Mouse (Mus musculus): ENCODE results near the gene Ap3d1. TPM values are rescaled to one million over a fixed set of nuclear protein-coding genes. Genes with fewer than 3 reads are reported as not detected.

The Ap3d1 gene
- polyA plus RNA-seq, 1 experiment from 2014 or later: 59.3 TPM

- Histone ChIP-seq H3K9ac (ENCODE audit: low read depth, low read length) (0 out of 2 replicates have a peak overlapping the region, but pooled peaks have one; percentile 1), H3K27ac (ENCODE audit: low read depth, low read length) (peak overlapping the region; percentile 35; the same call in 1 of the 2 replicates), H3K4me3 (ENCODE audit: low read depth, low read length) (no peak overlapping the region), H3K27me3 (ENCODE audit: control insufficient read depth, insufficient read depth, low read length) (no peaks in the 10 kb centered on the region), H3K36me3 (ENCODE audit: control insufficient read depth, insufficient read depth, low read length) (peaks cover 44% of the 10 kb centered on the region), H3K9me3 (replicated peaks; ENCODE audit: control insufficient read depth, low read length) (no peaks in the 10 kb centered on the region), H3K4me2 (no peak overlapping the region), H3K4me1 (ENCODE audit: control insufficient read depth, insufficient read depth, low read length) (peaks cover 33% of the 10 kb centered on the region)
- 77% methylated on average over 10 of the region's 10 CpGs for WGBS (ENCODE audit: insufficient replicate concordance)
- no peak for ATAC-seq (replicated peaks; ENCODE audit: insufficient number of reproducible peaks, low FRiP score, low TSS enrichment)
These were observed 75.9 kb downstream of the Ap3d1 start for GRCm38 (mm10) chr10:80665981-80666733.

- no peaks in the 10 kb centered on the region for H3K9me3 ChIP-seq (replicated peaks; ENCODE audit: control insufficient read depth, low read length)
- peaks cover 40% of the 10 kb centered on the region for H3K36me3 ChIP-seq (ENCODE audit: control insufficient read depth, insufficient read depth, low read length)
- peak overlapping the region; percentile 33; the same call in 1 of the 2 replicates for H3K4me2 ChIP-seq
- WGBS (ENCODE audit: insufficient replicate concordance): 52% methylated on average over 4 of the region's 4 CpGs
- ATAC-seq (replicated peaks; ENCODE audit: insufficient number of reproducible peaks, low FRiP score, low TSS enrichment): 0 out of 2 replicates have a peak, but pooled peaks have one; percentile 18
- no peak overlapping the region for H3K4me3 ChIP-seq (ENCODE audit: low read depth, low read length)
- H3K9ac ChIP-seq (ENCODE audit: low read depth, low read length): 0 out of 2 replicates have a peak overlapping the region, but pooled peaks have one; percentile 16
- no peaks in the 10 kb centered on the region for H3K27me3 ChIP-seq (ENCODE audit: control insufficient read depth, insufficient read depth, low read length)
- peak overlapping the region; percentile 66 for H3K27ac ChIP-seq (ENCODE audit: low read depth, low read length)
- peaks cover 33% of the 10 kb centered on the region for H3K4me1 ChIP-seq (ENCODE audit: control insufficient read depth, insufficient read depth, low read length)
These were observed 76.6 kb downstream of the Ap3d1 start for GRCm38 (mm10) chr10:80665459-80665858.

GRCm38 (mm10) chr10:80665016-80665380, 77.1 kb downstream of the Ap3d1 start:
- peak; percentile 27; the same call in 1 of the 2 replicates for ATAC-seq (replicated peaks; ENCODE audit: insufficient number of reproducible peaks, low FRiP score, low TSS enrichment)
- peaks cover 37% of the 10 kb centered on the region for H3K36me3 ChIP-seq (ENCODE audit: control insufficient read depth, insufficient read depth, low read length)
- peak overlapping the region; percentile 16; the same call in 1 of the 2 replicates for H3K27ac ChIP-seq (ENCODE audit: low read depth, low read length)
- WGBS (ENCODE audit: insufficient replicate concordance): 10% methylated on average over 10 of the region's 10 CpGs
- H3K4me1 ChIP-seq (ENCODE audit: control insufficient read depth, insufficient read depth, low read length): peaks cover 33% of the 10 kb centered on the region
- H3K9ac ChIP-seq (ENCODE audit: low read depth, low read length): 0 out of 2 replicates have a peak overlapping the region, but pooled peaks have one; percentile 16
- H3K4me2 ChIP-seq: peak overlapping the region; percentile 33
- no peaks in the 10 kb centered on the region for H3K9me3 ChIP-seq (replicated peaks; ENCODE audit: control insufficient read depth, low read length)
- no peaks in the 10 kb centered on the region for H3K27me3 ChIP-seq (ENCODE audit: control insufficient read depth, insufficient read depth, low read length)
- no peak overlapping the region for H3K4me3 ChIP-seq (ENCODE audit: low read depth, low read length)

GRCm38 (mm10) chr10:80664197-80665015, 77.7 kb downstream of the Ap3d1 start:
- no peaks in the 10 kb centered on the region for H3K9me3 ChIP-seq (replicated peaks; ENCODE audit: control insufficient read depth, low read length)
- WGBS (ENCODE audit: insufficient replicate concordance): 27% methylated on average over 16 of the region's 16 CpGs
- H3K27me3 ChIP-seq (ENCODE audit: control insufficient read depth, insufficient read depth, low read length): no peaks in the 10 kb centered on the region
- peak; percentile 29; the same call in 1 of the 2 replicates for ATAC-seq (replicated peaks; ENCODE audit: insufficient number of reproducible peaks, low FRiP score, low TSS enrichment)
- peak overlapping the region; percentile 16 for H3K27ac ChIP-seq (ENCODE audit: low read depth, low read length)
- peaks cover 33% of the 10 kb centered on the region for H3K4me1 ChIP-seq (ENCODE audit: control insufficient read depth, insufficient read depth, low read length)
- peaks cover 32% of the 10 kb centered on the region for H3K36me3 ChIP-seq (ENCODE audit: control insufficient read depth, insufficient read depth, low read length)
- H3K9ac ChIP-seq (ENCODE audit: low read depth, low read length): peak overlapping the region; percentile 23; the same call in 1 of the 2 replicates
- H3K4me2 ChIP-seq: peak overlapping the region; percentile 33
- H3K4me3 ChIP-seq (ENCODE audit: low read depth, low read length): no peak overlapping the region

GRCm38 (mm10) chr10:80663485-80664196, 78.4 kb downstream of the Ap3d1 start:
- Histone ChIP-seq H3K4me2 (peak overlapping the region; percentile 15; the same call in 1 of the 2 replicates), H3K4me3 (ENCODE audit: low read depth, low read length) (no peak overlapping the region)
- 11% methylated on average over 5 of the region's 5 CpGs for WGBS (ENCODE audit: insufficient replicate concordance)

GRCm38 (mm10) chr10:80661149-80661548, 80.9 kb downstream of the Ap3d1 start:
- peaks cover 38% of the 10 kb centered on the region for H3K4me1 ChIP-seq (ENCODE audit: control insufficient read depth, insufficient read depth, low read length)
- no peak overlapping the region for H3K27ac ChIP-seq (ENCODE audit: low read depth, low read length)
- WGBS (ENCODE audit: insufficient replicate concordance): 37% methylated on average over 5 of the region's 5 CpGs
- no peak overlapping the region for H3K4me2 ChIP-seq
- no peaks in the 10 kb centered on the region for H3K27me3 ChIP-seq (ENCODE audit: control insufficient read depth, insufficient read depth, low read length)
- H3K4me3 ChIP-seq (ENCODE audit: low read depth, low read length): no peak overlapping the region
- no peak overlapping the region for H3K9ac ChIP-seq (ENCODE audit: low read depth, low read length)
- no peak for ATAC-seq (replicated peaks; ENCODE audit: insufficient number of reproducible peaks, low FRiP score, low TSS enrichment)
- no peaks in the 10 kb centered on the region for H3K9me3 ChIP-seq (replicated peaks; ENCODE audit: control insufficient read depth, low read length)
- H3K36me3 ChIP-seq (ENCODE audit: control insufficient read depth, insufficient read depth, low read length): peaks cover 2% of the 10 kb centered on the region; the same call in 1 of the 2 replicates

More at GRCm38 (mm10) chr10:80663485-80664196, 78.4 kb downstream of the Ap3d1 start:
- H3K27ac ChIP-seq (ENCODE audit: low read depth, low read length): peak overlapping the region; percentile 16; the same call in 1 of the 2 replicates
- H3K4me1 ChIP-seq (ENCODE audit: control insufficient read depth, insufficient read depth, low read length): peaks cover 37% of the 10 kb centered on the region
- peaks cover 25% of the 10 kb centered on the region for H3K36me3 ChIP-seq (ENCODE audit: control insufficient read depth, insufficient read depth, low read length)
- H3K27me3 ChIP-seq (ENCODE audit: control insufficient read depth, insufficient read depth, low read length): no peaks in the 10 kb centered on the region
- no peaks in the 10 kb centered on the region for H3K9me3 ChIP-seq (replicated peaks; ENCODE audit: control insufficient read depth, low read length)
- H3K9ac ChIP-seq (ENCODE audit: low read depth, low read length): 0 out of 2 replicates have a peak overlapping the region, but pooled peaks have one; percentile 16
- ATAC-seq (replicated peaks; ENCODE audit: insufficient number of reproducible peaks, low FRiP score, low TSS enrichment): no peak

- no peak for ATAC-seq (replicated peaks; ENCODE audit: insufficient number of reproducible peaks, low FRiP score, low TSS enrichment)
- 15% methylated on average over 10 of the region's 10 CpGs for WGBS (ENCODE audit: insufficient replicate concordance)
- peaks cover 31% of the 10 kb centered on the region for H3K4me1 ChIP-seq (ENCODE audit: control insufficient read depth, insufficient read depth, low read length)
- H3K27me3 ChIP-seq (ENCODE audit: control insufficient read depth, insufficient read depth, low read length): no peaks in the 10 kb centered on the region
- no peaks in the 10 kb centered on the region for H3K36me3 ChIP-seq (ENCODE audit: control insufficient read depth, insufficient read depth, low read length)
- no peak overlapping the region for H3K9ac ChIP-seq (ENCODE audit: low read depth, low read length)
- H3K4me3 ChIP-seq (ENCODE audit: low read depth, low read length): peak overlapping the region; percentile 6; the same call in 1 of the 2 replicates
- H3K4me2 ChIP-seq: peak overlapping the region; percentile 41
- H3K9me3 ChIP-seq (replicated peaks; ENCODE audit: control insufficient read depth, low read length): no peaks in the 10 kb centered on the region
- no peak overlapping the region for H3K27ac ChIP-seq (ENCODE audit: low read depth, low read length)
These were observed 82.9 kb downstream of the Ap3d1 start for GRCm38 (mm10) chr10:80659213-80659612.

GRCm38 (mm10) chr10:80658841-80659202, 83.2 kb downstream of the Ap3d1 start:
- ATAC-seq (replicated peaks; ENCODE audit: insufficient number of reproducible peaks, low FRiP score, low TSS enrichment): no peak
- Histone ChIP-seq H3K4me3 (ENCODE audit: low read depth, low read length) (no peak overlapping the region; the same call in 1 of the 2 replicates), H3K4me2 (no peak overlapping the region; the same call in 1 of the 2 replicates)

More at GRCm38 (mm10) chr10:80658841-80659202, 83.2 kb downstream of the Ap3d1 start:
- Histone ChIP-seq H3K36me3 (ENCODE audit: control insufficient read depth, insufficient read depth, low read length) (no peaks in the 10 kb centered on the region), H3K9ac (ENCODE audit: low read depth, low read length) (no peak overlapping the region), H3K27me3 (ENCODE audit: control insufficient read depth, insufficient read depth, low read length) (no peaks in the 10 kb centered on the region), H3K27ac (ENCODE audit: low read depth, low read length) (no peak overlapping the region), H3K9me3 (replicated peaks; ENCODE audit: control insufficient read depth, low read length) (no peaks in the 10 kb centered on the region), H3K4me1 (ENCODE audit: control insufficient read depth, insufficient read depth, low read length) (peaks cover 28% of the 10 kb centered on the region)
- whole genome bisulfite sequencing (ENCODE audit: insufficient replicate concordance): 63% methylated on average over 4 of the region's 4 CpGs
